Mouse (Mus musculus) Muller cell, postnatal 12 days (primary cell): ENCODE results near the gene Zswim7.

Experiments used
- DNase-seq: peaks from one replicate; pipeline ENCODE4 v3.0.0-alpha.2; 2015; ENCODE audit errors: inconsistent ontology term

Zswim7 gene

DNA sequence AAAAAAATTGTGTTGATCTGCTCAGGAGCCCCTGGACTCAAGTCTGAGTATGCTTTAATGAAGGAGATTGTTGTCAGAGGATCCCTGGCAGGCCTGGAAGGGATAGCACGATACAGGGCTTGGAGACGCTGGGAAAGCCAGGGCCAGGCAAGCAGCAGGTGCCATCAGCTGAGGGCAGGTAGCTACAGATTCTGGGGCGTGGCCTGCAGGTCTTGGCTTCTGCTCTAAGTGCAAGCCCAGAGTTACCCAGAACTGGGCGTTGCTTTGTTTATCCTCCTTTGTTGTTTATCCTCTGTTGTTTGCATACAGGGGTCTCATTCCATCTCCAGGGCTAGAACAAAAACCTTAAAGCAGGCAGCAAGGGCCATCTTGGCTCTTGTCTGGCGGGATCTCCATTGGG lies 27.8 kb downstream of the Zswim7 start:
- DNase-seq = no peak

DNA sequence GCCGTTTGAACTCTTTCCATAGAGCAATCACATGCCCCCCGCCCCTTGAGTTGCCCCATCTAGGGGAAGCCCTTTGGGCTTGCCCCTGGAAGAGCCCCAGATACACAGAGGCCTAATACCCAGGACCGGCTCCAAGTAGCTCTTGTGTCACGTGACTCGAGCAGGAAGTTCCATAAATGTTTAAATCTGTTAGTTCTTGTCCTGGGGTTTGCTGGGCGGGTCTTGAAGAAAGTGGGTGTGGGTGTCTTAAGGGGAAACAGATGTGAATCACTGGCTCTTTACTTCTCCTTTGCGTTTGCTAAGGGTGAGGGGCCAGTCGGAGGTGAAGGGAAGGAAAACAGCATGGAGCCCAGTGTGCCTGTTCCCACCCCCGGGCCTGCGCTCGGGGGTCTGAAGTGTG lies 30.1 kb downstream of the Zswim7 start:
- DNase-seq = no peak

DNA sequence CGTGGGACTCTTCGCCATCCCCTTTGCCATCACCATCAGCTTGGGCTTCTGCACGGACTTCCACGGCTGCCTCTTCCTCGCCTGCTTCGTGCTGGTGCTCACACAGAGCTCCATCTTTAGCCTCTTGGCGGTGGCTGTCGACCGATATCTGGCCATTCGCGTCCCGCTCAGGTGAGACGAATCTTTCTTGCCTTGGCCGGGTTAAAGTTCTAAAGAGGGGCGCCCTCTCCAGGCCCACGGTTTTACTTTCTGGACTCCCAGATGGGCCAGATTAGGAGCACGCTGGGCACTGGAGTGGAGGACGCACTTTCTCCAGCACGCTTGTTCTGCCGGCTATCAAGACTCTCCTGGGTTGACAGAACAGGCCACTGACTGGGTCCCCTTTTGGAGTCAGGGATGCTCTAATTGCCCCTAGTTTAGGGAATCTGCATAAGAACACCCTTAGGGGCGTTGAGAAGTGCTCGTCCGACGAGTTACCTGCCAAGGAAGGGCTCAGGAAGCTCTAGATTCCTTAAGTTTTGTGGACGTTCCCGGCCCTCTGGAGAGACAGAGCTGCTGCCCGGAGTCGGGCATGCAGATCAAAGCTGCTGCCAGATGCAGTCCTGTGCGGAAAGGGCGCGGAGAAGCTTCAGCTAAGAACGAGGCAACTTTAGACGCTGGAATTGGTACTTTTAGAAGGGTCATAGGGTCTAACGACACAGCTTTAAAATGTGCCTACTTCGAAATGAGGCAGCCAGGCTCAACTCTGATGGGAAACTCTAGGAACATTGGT lies 31.7 kb downstream of the Zswim7 start:
- DNase-seq = peak; percentile 44

DNA sequence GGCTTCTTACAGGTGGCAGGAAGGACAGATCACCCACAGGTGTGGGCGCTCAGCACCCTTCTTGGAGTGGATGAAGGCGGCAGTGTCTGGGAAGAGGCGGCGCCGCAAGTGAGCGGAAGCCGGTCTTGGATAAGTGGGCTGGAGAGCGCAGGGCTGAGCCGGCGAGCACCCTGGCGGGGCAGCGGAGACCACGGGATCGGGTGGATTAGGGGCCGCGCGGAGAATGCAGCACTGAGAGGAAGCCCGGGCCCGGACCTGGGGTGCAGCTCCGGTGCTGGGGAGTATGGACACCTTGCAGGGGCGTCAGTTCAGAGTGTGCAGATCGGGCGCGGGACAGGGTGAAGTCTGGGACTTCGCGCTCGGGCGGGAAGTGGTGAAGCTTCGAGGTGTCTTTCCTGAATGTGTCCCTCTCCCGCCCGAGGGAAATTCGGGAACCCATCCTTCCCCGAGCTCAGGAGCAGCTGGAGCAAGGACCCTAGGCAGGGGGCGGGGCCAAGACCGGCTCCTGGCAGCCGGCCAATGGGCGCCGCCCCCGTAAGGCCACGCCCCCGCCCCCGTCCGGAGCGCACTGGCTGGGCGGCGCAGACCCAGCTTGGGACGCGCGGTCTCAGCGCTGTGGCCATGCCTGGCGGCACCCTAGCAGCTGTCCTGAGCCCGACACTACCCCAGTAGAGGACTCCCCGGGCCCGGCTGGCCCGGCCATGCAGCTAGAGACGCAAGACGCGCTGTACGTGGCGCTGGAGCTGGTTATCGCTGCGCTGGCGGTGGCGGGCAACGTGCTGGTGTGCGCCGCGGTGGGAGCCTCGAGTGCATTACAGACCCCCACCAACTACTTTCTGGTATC lies 32.6 kb downstream of the Zswim7 start, which contains the start of gene Adora2b:
Gene Adora2b (plus strand): TSS at position 584 of the 844 bp plus-strand sequence.
- DNase-seq = peak; percentile 75

DNA sequence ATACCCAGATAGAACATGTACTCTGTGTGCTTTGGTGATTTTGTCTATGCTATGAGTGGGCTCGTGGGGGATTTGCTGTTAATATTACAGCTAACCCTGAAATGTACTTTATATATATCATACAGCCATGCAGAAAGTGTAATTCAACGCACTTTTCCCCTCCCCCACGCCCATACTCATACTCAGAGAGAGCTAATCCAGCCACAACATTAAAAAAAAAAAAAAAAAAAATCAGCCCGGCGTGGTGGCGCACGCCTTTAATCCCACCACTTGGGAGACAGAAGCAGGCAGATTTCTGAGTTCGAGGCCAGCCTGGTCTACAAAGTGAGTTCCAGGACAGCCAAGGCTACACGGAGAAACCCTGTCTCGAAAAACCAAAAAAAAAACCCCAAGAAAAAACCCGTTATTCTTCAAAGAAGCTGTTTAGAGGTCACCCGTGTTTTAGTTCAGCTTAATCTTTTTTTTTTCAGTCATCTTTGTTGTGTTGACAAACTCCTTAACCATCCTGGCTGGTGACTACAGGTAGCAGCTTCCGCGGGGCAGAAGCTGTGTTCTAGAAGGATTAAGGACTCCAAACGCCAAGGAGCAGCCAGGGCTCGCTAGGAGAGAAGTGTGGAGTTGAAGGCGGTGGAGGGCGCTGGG lies 33.3 kb downstream of the Zswim7 start:
- no peak for DNase-seq

DNA sequence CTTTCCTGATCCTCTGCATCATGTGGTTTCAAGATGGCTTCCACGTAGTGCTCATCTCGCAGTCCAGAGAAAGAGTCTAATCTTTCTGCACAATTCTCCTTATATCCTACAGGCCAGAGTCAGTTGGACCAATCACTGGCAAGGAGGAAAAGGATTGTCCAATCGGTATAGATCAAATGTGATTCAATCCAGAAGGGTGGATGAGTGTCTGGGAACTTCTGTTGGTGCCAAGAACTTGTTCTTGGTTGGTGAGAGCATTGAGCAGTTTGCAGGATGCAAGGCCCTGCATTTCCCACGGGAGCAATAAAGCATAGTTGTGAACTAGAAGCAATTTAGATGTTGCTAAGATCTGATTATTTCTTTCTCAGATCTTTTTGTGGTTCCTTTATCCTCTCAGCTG lies 36.7 kb downstream of the Zswim7 start:
- no peak for DNase-seq

DNA sequence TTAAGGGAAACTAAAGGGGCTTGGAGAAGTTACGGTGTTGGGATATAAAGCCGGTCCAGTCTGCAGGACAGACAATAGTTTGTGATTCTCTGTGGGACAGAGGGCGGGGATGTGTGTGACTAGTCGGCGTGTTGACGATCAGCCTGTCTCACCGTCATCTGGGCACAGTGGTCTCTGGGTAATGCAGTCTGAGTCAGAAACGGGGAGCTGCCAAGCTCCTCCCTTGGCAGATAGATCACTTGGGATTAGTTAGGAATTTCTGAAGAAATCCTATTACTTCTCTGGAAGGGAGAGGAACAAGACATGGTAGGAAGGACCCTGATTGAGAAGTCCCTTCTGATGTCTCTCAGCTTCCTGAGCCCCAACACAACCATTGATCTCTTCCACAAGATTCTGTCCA lies 37.3 kb downstream of the Zswim7 start:
- no peak for DNase-seq

DNA sequence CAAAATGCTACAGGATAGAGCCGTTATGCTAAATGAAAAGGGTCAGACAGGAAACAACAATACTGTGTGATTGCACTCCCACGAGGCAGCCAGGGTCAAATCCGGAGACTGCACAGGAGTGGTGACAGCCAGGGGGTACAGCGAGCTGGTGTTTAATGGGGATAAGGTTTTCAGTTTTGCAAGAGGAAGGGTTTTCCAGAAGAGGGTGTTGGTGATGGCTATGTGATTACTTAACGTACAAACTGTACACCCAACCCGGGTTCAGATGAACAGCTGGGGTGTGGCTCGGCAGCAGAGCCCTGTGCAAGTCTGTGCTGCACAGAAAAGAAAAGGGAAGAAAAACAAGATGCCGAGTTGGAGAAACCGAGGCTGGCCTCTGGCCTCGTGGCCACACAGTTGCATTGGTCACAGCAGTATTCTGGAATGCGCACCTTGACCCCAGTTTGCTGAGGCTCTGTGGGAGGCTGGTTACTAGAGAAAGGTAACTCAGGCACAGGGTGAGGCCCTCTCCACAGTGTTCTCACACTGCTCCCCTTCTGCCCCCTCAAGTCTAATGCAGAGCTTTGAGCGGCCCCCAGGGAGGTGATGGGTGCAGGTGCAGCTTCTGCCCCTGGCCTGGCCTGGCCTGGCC lies 40.4 kb downstream of the Zswim7 start:
- DNase-seq = no peak

DNA sequence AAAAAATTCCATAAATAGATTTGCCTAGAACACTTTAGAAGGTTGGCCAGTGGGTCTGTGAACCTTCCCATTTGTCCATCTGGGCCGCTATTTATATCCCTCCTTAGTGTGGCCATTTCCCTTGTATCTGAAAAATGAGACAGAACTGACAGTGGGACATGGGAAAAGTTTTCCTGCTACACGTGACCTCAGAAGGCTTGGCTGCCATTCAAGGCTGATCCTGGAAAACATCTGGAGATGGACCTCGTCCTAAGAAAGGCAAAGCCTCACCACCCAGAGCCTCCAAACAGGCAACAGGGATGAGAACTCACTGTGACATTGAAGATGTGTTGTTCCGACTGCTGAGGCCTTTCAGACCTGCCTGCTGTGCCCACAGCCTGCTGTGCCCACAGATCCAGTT lies 56.4 kb downstream of the Zswim7 start:
- no peak for DNase-seq

DNA sequence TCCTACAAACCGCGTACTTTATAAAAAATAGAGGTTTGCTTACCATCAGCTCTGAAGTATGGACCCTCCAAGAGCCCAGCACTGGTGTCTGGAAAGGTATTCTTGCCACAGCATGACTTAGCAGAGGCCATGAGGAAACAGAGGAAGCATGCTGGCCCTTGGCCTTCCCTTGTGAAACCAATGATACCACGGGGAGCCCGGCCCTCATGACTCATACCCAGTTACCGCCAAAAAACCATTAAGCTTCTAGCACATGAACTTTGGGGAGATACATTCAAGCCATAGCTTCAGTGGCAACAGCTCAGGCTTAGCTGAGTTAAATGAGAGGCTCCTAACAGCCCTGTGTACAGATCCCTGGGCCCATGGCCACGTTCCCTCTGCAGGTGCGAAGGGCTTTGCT lies 57.2 kb downstream of the Zswim7 start:
- peak; percentile 66 for DNase-seq

DNA sequence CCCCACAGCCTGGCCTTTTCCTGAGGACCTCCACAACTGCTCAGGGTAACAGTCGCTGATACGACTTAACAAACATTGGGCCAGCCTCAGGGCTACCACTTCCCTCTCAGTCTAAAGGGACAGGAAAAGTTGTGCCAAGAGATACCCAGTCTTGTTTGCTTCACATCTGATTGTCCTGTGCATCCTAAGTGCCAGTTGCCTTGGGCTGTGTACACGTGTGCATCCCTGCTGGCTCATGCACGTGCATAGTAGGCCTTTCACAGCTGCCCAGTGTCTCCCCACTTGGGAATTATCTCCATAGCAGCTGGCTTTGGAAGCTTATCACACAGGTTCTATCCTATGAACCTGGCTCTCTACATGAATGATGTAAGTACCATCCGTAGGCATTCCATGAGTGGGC lies 57.8 kb downstream of the Zswim7 start:
- no peak for DNase-seq

DNA sequence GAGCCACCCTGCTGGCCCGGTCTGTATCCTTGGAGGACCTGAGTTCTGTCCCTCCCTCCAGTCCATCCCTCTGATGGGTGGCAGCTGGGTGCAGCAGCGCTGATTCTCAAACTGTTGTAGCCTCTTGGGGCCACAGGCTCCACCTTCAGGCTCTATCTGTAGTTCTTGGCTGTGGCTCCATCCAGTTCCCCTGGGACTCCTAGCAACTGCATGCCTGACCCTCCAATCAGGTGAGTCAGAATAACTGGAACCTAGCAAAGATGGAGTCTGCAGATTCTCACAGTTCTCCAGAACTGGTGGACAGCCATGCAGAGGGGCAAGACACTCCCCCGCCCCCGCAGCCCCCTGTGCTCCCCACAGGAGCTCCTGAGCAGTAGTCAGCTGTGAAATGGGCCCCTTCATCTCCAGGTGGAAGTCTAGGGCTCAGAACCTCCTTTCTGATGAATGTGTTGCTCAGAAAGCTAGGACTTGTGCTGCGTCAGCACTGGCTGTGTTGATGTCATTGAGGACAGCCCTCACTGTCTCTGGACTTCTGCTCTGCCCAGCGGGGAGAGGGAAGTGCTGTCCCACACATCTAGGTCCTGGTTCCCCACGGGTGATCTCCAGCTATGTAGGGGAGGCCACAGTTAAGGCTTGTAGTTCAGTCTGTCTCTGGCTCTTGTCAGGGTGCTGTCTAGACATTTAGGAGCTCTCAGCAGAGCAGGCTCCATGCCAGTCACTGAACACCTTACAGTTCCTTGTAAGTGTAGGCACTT lies 60.2 kb downstream of the Zswim7 start:
- peak; percentile 50 for DNase-seq

DNA sequence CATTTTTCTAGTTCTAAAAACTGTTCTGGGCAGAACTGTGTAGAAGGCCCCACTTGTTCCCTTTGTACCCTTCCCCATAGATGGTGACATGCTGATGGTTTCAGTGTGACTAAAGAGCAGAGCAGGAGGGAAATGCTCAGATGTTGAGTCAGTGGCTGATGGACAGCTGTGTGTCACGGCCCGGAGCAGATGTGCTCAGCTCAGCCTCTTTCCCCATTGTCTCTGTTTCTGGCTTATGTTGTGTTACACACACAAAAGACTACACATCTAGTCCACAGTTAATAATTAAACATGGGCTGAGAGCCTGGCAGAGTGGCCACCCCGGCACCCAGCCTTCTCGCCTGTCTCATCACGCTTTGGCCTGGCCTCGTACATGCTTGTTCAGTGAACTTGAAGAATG lies 63.4 kb downstream of the Zswim7 start:
- peak; percentile 72 for DNase-seq
